Comparison of ENCODE assay signal across 18 mouse cellular contexts in the genomic region with DNA sequence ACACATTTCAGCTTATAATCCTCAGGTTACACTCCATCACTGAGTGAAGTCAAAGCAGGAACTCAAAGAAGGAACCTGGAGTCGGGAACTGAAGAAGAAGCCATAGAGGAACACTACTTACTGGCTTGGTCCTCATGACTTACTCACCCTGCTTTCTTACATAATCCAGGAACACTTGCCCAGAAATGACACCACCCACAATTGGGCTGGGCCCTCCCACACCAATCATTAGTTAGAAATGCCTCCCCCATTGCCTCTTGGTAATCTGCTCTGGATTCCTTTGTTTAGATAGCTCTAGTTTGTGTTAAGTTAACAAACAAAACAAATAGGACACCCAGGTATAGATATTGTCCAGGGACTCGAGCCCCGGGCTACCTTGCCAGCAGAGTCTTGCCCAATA. TPM values are rescaled to one million over a fixed set of nuclear protein-coding genes. Genes with fewer than 3 reads are reported as not detected.
"Had no signal": no experiment of that assay in that cellular context is flagged by ENCODE, and none has a peak within 500 bp of the region (broad histone marks: within the 10 kb centered on the region; RNA-seq: fewer than 3 reads in every experiment).

No protein-coding gene starts in this region.

- H3K4me3 ChIP-seq: limb, embryonic 12.5 days; limb, embryonic 15.5 days; lung, embryonic 15.5 days; megakaryocyte, embryonic 14.5 days; midbrain, embryonic 10.5 days had no signal

- H3K4me1 ChIP-seq: limb, embryonic 12.5 days; limb, embryonic 15.5 days; lung, embryonic 15.5 days; megakaryocyte, embryonic 14.5 days had no signal

- DNase-seq: kidney, postnatal 36 days; left cerebral cortex, postnatal 4 days; liver, postnatal 0 days; lung, postnatal 10 days; lung, postnatal 36 days; midbrain, embryonic 14.5 days; right cerebral cortex, postnatal 4 days; thymus, adult 2 months; thymus, postnatal 14 days; thymus, postnatal 4 days had no signal

- H3K27me3 ChIP-seq: limb, embryonic 12.5 days; limb, embryonic 15.5 days; lung, embryonic 15.5 days; megakaryocyte, embryonic 14.5 days had no signal

- H3K36me3 ChIP-seq: limb, embryonic 12.5 days; limb, embryonic 15.5 days; lung, embryonic 15.5 days; midbrain, embryonic 10.5 days had no signal

- H3K9me3 ChIP-seq: limb, embryonic 12.5 days; limb, embryonic 15.5 days; lung, embryonic 15.5 days; megakaryocyte, embryonic 14.5 days; midbrain, embryonic 10.5 days had no signal

- H3K27ac ChIP-seq: kidney, postnatal 0 days; limb, embryonic 12.5 days; limb, embryonic 15.5 days; liver, embryonic 14.5 days; lung, embryonic 15.5 days; midbrain, embryonic 10.5 days; stomach, postnatal 0 days had no signal

RNA-seq across cellular contexts. Expression of gene Grem1, which starts 29.9 kb away (rescaled TPM):
- polyA plus RNA-seq: liver, embryonic 14.5 days; liver, postnatal 0 days had no signal
